Mouse (Mus musculus) hindbrain, embryonic 14.5 days (tissue): Measurements from ENCODE around the gene Litaf. TPM values are rescaled to one million over a fixed set of nuclear protein-coding genes. Genes with fewer than 3 reads are reported as not detected.
A peak's percentile ranks its signal among the peaks of the same experiment; 100 is the strongest.

Experiments used
- ATAC-seq: fragments of 200-750 bp; cut with Nextera tagmentation; 2 replicates; pipeline ENCODE4 v1.8.0; 2017; ENCODE audit warnings: moderate number of reproducible peaks, mild to moderate bottlenecking, moderate TSS enrichment, moderate library complexity; ENCODE audit not compliant: low FRiP score
- DNase-seq: peaks from one replicate; pipeline ENCODE4 v3.0.0-alpha.2; 2015; ENCODE audit warnings: low spot score
- H3K27ac ChIP-seq: fragments of 300-500 bp; sonication (generic); 2 replicates; pipeline ENCODE4 v1.5.1; 2014; ENCODE audit warnings: mild to moderate bottlenecking, moderate library complexity
- H3K27me3 ChIP-seq: fragments of 300-500 bp; sonication (generic); 2 replicates; pipeline ENCODE4 v1.6.1; 2014; ENCODE audit warnings: mild to moderate bottlenecking, low read length, mixed read lengths; ENCODE audit not compliant: control insufficient read depth, insufficient read depth
- H3K36me3 ChIP-seq: fragments of 300-500 bp; sonication (generic); replicated peaks from 2 replicates; pipeline ENCODE4 v1.6.1; 2014; ENCODE audit not compliant: control insufficient read depth, insufficient read depth
- H3K4me1 ChIP-seq: fragments of 300-500 bp; sonication (generic); replicated peaks from 2 replicates; pipeline ENCODE4 v1.6.1; 2014; ENCODE audit warnings: antibody characterized with exemption, low read length, mixed read lengths; ENCODE audit not compliant: control insufficient read depth, insufficient read depth
- H3K4me2 ChIP-seq: fragments of 300-500 bp; sonication (generic); replicated peaks from 2 replicates; pipeline ENCODE4 v1.6.1; 2014; ENCODE audit warnings: mild to moderate bottlenecking, moderate library complexity
- H3K4me3 ChIP-seq: fragments of 300-500 bp; sonication (generic); replicated peaks from 2 replicates; pipeline ENCODE4 v1.5.1; 2014; ENCODE audit warnings: mild to moderate bottlenecking, low read length
- H3K9ac ChIP-seq: fragments of 300-500 bp; sonication (generic); 2 replicates; pipeline ENCODE4 v1.6.1; 2014
- H3K9me3 ChIP-seq: fragments of 300-500 bp; sonication (generic); 2 replicates; pipeline ENCODE4 v1.6.1; 2016; ENCODE audit warnings: low read length; ENCODE audit not compliant: control insufficient read depth
- WGBS: fragments of 180-500 bp; shearing (Covaris S2); extraction: QIAGEN DNeasy Blood & Tissue Kit; methylation state at CpG from one replicate; pipeline ENCODE4 v1.1.7; 2014; 5-methylcytosine and 5-hydroxymethylcytosine counted together
- polyA plus RNA-seq: library from polyadenylated mRNA; unstranded; fragments of >200 nt; fragmentation: Nextera tagmentation; extraction: Ambion mirVana; gene quantifications from 2 replicates; pipeline ENCODE4 v1.2.1, GENCODE M21; 2014

Litaf gene
- polyA plus RNA-seq, 1 experiment from 2014 or later, result 27.2 TPM

GRCm38 (mm10) chr16:11035273-11035672 is 30.7 kb downstream of the Litaf start:
- Histone ChIP-seq H3K4me2 (no peak overlapping the region), H3K27me3 (no peaks in the 10 kb centered on the region), H3K9ac (no peak overlapping the region), H3K4me3 (no peak overlapping the region), H3K4me1 (no peaks in the 10 kb centered on the region), H3K36me3 (no peaks in the 10 kb centered on the region), H3K9me3 (no peaks in the 10 kb centered on the region), H3K27ac (no peak overlapping the region)
- ATAC-seq, result no peak
- 83% methylated on average over 9 of the region's 9 CpGs for whole genome bisulfite sequencing
- DNase-seq, result no peak

DNA sequence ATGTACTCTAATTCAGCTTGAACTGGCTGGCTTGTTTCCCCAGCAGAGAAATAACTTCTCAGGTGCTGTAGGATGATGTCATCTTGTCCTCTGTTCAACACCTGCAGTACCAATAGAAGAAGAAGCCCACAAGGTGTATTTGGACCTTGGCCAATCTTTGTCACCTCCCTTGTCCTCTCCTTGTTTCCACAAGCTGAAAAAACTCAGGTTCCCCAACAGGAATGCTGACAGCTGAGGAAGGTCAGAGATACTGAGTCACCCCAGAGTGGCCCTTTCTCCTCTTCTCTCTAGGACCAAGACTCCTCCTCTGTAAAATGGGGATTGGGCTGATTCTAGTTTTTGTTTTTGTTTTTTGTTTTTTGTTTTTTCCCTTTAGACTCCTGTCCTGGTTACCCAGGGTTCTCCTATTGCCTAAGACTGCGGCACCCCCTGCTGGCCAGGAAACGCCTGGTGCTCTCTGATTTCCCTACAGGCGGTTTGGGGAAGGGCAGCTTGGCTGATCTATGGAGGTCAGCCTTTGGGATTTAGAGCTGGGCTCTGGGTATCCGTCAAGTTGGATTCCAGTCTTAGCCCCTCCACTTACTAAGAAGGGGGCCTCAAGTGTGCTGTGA is 31.7 kb downstream of the Litaf start:
- Histone ChIP-seq H3K36me3 (no peaks in the 10 kb centered on the region), H3K4me3 (no peak overlapping the region), H3K27me3 (no peaks in the 10 kb centered on the region), H3K4me2 (no peak overlapping the region), H3K27ac (no peak overlapping the region), H3K4me1 (no peaks in the 10 kb centered on the region), H3K9me3 (no peaks in the 10 kb centered on the region), H3K9ac (no peak overlapping the region)
- WGBS, result 4% methylated on average over 4 of the region's 4 CpGs
- ATAC-seq (no peak; the same call in 1 of the 2 replicates), DNase-seq (peak; percentile 78)

- Histone ChIP-seq H3K4me1 (no peaks in the 10 kb centered on the region), H3K27me3 (no peaks in the 10 kb centered on the region), H3K9ac (no peak overlapping the region), H3K36me3 (no peaks in the 10 kb centered on the region), H3K27ac (no peak overlapping the region), H3K4me3 (no peak overlapping the region), H3K9me3 (no peaks in the 10 kb centered on the region), H3K4me2 (no peak overlapping the region)
- no peak for ATAC-seq
- WGBS, result 72% methylated on average over 3 of the region's 3 CpGs
- no peak for DNase-seq
Observed at GRCm38 (mm10) chr16:11031320-11031719, 34.6 kb downstream of the Litaf start.

DNA sequence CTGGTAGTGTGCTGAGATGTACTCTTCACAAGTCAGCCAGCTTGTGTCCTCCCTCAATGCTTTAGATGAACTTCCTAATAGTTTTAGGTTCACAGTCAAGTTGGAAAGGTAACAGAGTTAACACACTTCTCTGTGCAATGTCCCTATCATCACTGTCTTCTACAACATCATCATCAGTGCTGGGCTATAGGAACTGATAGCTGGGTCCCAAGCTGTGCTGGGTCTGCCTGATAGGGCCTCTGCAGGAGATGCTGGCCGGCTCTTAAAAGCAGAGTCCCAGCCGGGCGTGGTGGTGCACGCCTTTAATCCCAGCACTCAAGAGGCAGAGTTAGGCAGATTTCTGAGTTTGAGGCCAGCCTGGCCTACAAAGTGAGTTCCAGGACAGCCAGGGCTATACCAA is 35.1 kb downstream of the Litaf start:
- Histone ChIP-seq H3K27me3 (no peaks in the 10 kb centered on the region), H3K4me3 (no peak overlapping the region), H3K4me2 (no peak overlapping the region), H3K9me3 (no peaks in the 10 kb centered on the region), H3K27ac (no peak overlapping the region), H3K36me3 (no peaks in the 10 kb centered on the region), H3K4me1 (no peaks in the 10 kb centered on the region), H3K9ac (no peak overlapping the region)
- DNase-seq, result no peak
- WGBS, result 86% methylated on average over 4 of the region's 4 CpGs
- no peak for ATAC-seq

GRCm38 (mm10) chr16:11028206-11028605 is 37.8 kb downstream of the Litaf start:
- Histone ChIP-seq H3K4me3 (no peak overlapping the region), H3K9me3 (no peaks in the 10 kb centered on the region), H3K9ac (no peak overlapping the region), H3K27me3 (no peaks in the 10 kb centered on the region), H3K27ac (no peak overlapping the region), H3K36me3 (no peaks in the 10 kb centered on the region), H3K4me1 (no peaks in the 10 kb centered on the region), H3K4me2 (no peak overlapping the region)
- DNase-seq (no peak), ATAC-seq (no peak)
- 80% methylated on average over 7 of the region's 7 CpGs for WGBS

DNA sequence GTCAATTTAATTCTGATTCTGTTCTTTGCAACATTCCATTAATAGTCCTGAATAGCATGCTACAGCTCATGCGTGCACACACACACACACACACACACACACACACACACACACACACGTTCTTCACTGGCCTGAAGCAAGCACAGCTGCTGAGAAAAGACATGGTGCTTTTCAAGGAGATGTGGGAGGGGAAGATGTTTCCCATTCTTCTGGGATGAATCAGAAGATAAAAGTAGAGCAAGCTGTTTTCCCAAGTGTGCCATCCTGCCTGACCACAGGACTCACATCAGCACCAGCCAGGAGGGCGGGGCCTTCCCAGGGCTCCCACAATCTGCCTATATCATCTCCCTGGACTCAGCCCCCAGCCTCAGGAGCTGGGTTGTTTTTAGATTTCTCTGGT is 41.1 kb downstream of the Litaf start:
- no peak overlapping the region for H3K9ac ChIP-seq
- H3K9me3 ChIP-seq, result no peaks in the 10 kb centered on the region
- ATAC-seq (no peak), DNase-seq (no peak)
- no peak overlapping the region for H3K4me2 ChIP-seq
- no peak overlapping the region for H3K4me3 ChIP-seq
- no peak overlapping the region for H3K27ac ChIP-seq
- H3K4me1 ChIP-seq, result no peaks in the 10 kb centered on the region
- H3K36me3 ChIP-seq, result no peaks in the 10 kb centered on the region
- WGBS, result 83% methylated on average over 3 of the region's 3 CpGs
- no peaks in the 10 kb centered on the region for H3K27me3 ChIP-seq

DNA sequence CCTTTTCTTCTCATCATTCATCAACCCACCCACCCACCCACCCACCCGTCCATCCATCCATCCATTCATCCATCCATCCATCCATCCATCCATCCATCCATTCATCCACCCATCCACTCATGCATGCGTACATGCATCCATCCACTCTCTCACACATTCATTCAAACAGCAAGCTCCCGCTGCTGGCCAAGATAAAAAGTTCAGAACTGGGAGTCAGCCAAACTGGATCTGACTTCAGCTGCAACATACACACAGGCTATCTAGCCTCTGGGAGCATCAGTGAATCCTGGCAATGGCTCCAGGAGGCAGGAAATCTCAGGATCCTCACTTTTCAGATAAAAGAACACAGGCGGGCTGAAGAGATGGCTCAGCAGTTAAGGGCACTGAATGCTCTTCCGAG is 42.3 kb downstream of the Litaf start:
- Histone ChIP-seq H3K27ac (no peak overlapping the region), H3K4me2 (no peak overlapping the region), H3K4me1 (no peaks in the 10 kb centered on the region), H3K27me3 (no peaks in the 10 kb centered on the region), H3K9ac (no peak overlapping the region), H3K9me3 (no peaks in the 10 kb centered on the region), H3K4me3 (no peak overlapping the region), H3K36me3 (no peaks in the 10 kb centered on the region)
- 83% methylated on average over 5 of the region's 5 CpGs for WGBS
- no peak for DNase-seq
- no peak for ATAC-seq

DNA sequence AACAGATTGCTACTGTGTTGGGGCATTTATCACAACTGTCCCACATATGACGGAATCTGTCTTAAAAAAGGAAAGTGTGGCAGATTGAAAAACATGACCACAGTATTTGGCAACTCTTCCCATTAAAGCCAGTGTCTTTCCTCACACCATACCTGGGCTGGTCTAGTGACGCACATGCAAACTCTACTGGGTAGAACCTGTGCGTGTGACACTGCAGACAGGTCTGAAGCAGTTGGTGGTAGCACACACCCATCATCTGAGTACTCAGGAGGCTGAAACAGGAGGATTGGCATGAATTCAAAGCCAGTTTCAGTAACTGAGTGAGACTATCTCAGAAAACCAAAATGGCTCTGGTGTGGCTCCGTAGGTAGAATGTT is 43.9 kb downstream of the Litaf start:
- 84% methylated on average over 4 of the region's 4 CpGs for WGBS

GRCm38 (mm10) chr16:11021403-11022112 is 44.4 kb downstream of the Litaf start:
- ATAC-seq, result peak; percentile 60; the same call in 1 of the 2 replicates
- WGBS, result 44% methylated on average over 3 of the region's 3 CpGs
- DNase-seq, result peak; percentile 47

More for the DNA sequence above, 43.9 kb downstream of the Litaf start:
- H3K4me1 ChIP-seq, result no peaks in the 10 kb centered on the region
- ATAC-seq, result no peak
- H3K36me3 ChIP-seq, result no peaks in the 10 kb centered on the region
- H3K9ac ChIP-seq, result no peak overlapping the region
- H3K4me2 ChIP-seq, result no peak overlapping the region
- no peak for DNase-seq
- no peaks in the 10 kb centered on the region for H3K27me3 ChIP-seq
- H3K4me3 ChIP-seq, result no peak overlapping the region
- H3K27ac ChIP-seq, result no peak overlapping the region
- no peaks in the 10 kb centered on the region for H3K9me3 ChIP-seq

More at GRCm38 (mm10) chr16:11021403-11022112, 44.4 kb downstream of the Litaf start:
- Histone ChIP-seq H3K9ac (no peak overlapping the region), H3K4me1 (no peaks in the 10 kb centered on the region), H3K27me3 (no peaks in the 10 kb centered on the region), H3K36me3 (no peaks in the 10 kb centered on the region), H3K4me3 (no peak overlapping the region), H3K27ac (no peak overlapping the region), H3K9me3 (no peaks in the 10 kb centered on the region), H3K4me2 (no peak overlapping the region)
